Mouse (Mus musculus): ENCODE data around the gene Trappc6a. TPM values are rescaled to one million over a fixed set of nuclear protein-coding genes. Genes with fewer than 3 reads are reported as not detected.

The Trappc6a gene
- polyA plus RNA-seq, 2 experiments, result 58.0 to 79.8 TPM

DNA sequence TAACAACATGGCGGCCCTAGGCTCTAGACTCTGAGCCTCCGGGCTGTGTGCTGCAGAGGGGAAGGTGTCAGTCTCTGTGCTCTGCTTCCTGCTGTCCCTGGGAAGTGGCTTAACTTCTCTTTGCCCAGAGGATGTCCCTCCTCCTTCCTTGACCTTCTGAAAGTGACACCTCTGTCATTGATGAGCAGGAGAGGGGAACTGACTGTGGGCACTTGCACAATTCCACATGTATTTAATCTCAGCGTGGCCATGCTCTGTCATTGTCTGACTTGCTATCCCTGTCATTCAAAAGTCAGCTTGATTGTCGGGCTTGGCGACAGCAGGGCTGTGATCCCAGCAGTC lies 12.0 kb upstream of the Trappc6a start:
- H3K4me2 ChIP-seq (replicated peaks; ENCODE audit: low read depth, low read length, severe bottlenecking), result no peak overlapping the region
- H3K27me3 ChIP-seq (ENCODE audit: control insufficient read depth, insufficient read depth, low read length), result peaks cover 12% of the 10 kb centered on the region
- ATAC-seq (ENCODE audit: low FRiP score, low read depth) (no peak), DNase-seq (ENCODE audit: low spot score) (no peak)
- no peak overlapping the region for H3K4me3 ChIP-seq (replicated peaks; ENCODE audit: low read length)
- WGBS, result 75% methylated on average over 5 of the region's 5 CpGs
- no peaks in the 10 kb centered on the region for H3K9me3 ChIP-seq (ENCODE audit: control insufficient read depth, low read length)
- no peak overlapping the region for H3K9ac ChIP-seq (ENCODE audit: low read depth, low read length, severe bottlenecking)
- peaks cover 5% of the 10 kb centered on the region; the same call in 1 of the 2 replicates for H3K4me1 ChIP-seq (ENCODE audit: control insufficient read depth, insufficient read depth, low read length)
- no peak for TF ChIP-seq POLR2A (IDR thresholded peaks at IDR 0.05; ENCODE audit: borderline replicate concordance, extremely low read depth, insufficient read depth, insufficient read length)
- no peak overlapping the region for H3K27ac ChIP-seq (replicated peaks; ENCODE audit: low read depth, low read length)
- H3K36me3 ChIP-seq (ENCODE audit: control insufficient read depth, insufficient read depth, low read length), result no peaks in the 10 kb centered on the region

DNA sequence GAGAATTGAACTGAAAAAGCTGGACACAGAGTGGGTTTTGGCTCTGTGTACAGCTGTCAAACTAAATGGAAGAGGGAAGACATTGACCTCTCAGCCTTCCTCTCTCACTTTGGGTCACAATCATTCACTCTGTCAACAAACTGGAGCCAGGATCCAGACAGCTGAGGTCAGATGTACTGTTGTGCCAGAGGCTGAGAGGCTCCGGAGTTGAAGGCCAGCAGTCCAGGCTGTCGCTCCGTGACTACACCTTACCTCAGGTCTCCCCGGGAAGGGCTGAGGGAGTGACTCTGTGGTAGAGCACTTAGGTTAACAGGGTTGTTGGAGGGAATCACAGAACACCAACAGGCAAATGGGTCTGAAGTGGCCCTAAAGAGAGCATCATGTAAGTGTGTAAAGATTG lies 9.9 kb upstream of the Trappc6a start:
- Histone ChIP-seq H3K36me3 (ENCODE audit: control insufficient read depth, insufficient read depth, low read length) (no peaks in the 10 kb centered on the region), H3K4me3 (replicated peaks; ENCODE audit: low read length) (no peak overlapping the region), H3K4me2 (replicated peaks; ENCODE audit: low read depth, low read length, severe bottlenecking) (no peak overlapping the region), H3K9ac (ENCODE audit: low read depth, low read length, severe bottlenecking) (no peak overlapping the region), H3K4me1 (ENCODE audit: control insufficient read depth, insufficient read depth, low read length) (no peaks in the 10 kb centered on the region), H3K27me3 (ENCODE audit: control insufficient read depth, insufficient read depth, low read length) (no peaks in the 10 kb centered on the region), H3K9me3 (ENCODE audit: control insufficient read depth, low read length) (no peaks in the 10 kb centered on the region), H3K27ac (replicated peaks; ENCODE audit: low read depth, low read length) (no peak overlapping the region)
- DNase-seq (ENCODE audit: low spot score) (no peak), ATAC-seq (ENCODE audit: low FRiP score, low read depth) (no peak)
- no peak for TF ChIP-seq POLR2A (IDR thresholded peaks at IDR 0.05; ENCODE audit: borderline replicate concordance, extremely low read depth, insufficient read depth, insufficient read length)
- 78% methylated on average over 4 of the region's 4 CpGs for WGBS

DNA sequence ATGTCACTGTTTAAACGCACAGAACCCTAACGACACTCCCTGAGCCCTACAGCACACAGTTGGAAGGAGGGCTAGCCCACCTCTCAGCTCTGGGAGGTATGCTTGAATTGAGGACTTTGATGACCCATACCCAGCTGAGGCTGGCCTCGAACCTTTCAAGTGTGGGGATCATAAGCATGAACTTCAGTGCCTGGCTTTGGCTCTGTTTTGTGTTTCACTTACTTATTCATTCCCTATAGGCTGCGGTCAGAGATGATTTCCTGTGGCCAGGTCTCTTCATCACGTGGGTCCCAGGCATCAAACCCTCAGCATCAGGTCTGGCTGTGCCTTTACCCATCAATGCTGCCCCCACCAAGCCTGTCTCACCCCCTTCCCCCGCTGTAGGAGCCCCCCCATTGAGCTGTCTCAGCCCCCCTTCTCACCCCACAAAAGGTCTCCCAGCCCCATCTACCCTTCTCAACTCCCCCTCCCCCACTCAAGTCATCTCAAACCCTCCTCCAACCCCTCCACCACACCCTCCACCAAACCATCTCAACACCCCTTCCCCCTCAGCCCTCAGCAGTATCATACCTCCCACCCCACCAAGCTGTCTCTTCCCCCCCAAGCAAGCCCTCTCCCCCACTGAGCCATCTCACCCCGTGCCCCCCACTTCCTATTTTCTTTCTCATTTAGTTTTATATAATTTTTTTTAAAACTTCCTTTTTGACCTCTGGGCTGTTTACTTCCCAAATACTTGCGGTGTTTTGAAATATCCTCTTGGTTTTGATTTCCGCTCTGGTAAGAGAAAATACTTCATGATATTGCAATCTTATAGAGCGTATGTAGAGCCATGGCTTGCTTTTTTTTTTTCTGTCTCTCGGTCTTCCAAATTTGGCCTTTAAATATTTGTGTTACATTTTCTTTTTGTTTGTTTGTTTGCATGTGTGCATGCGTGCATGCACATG lies 7.5 kb upstream of the Trappc6a start:
- H3K4me2 ChIP-seq (replicated peaks; ENCODE audit: low read depth, low read length, severe bottlenecking), result no peak overlapping the region
- no peaks in the 10 kb centered on the region for H3K27me3 ChIP-seq (ENCODE audit: control insufficient read depth, insufficient read depth, low read length)
- no peaks in the 10 kb centered on the region for H3K36me3 ChIP-seq (ENCODE audit: control insufficient read depth, insufficient read depth, low read length)
- TF ChIP-seq POLR2A (IDR thresholded peaks at IDR 0.05; ENCODE audit: borderline replicate concordance, extremely low read depth, insufficient read depth, insufficient read length), result no peak
- H3K27ac ChIP-seq (replicated peaks; ENCODE audit: low read depth, low read length), result no peak overlapping the region
- no peak overlapping the region for H3K4me3 ChIP-seq (replicated peaks; ENCODE audit: low read length)
- H3K9ac ChIP-seq (ENCODE audit: low read depth, low read length, severe bottlenecking), result no peak overlapping the region
- WGBS, result 73% methylated on average over 12 of the region's 12 CpGs
- no peaks in the 10 kb centered on the region for H3K4me1 ChIP-seq (ENCODE audit: control insufficient read depth, insufficient read depth, low read length)
- DNase-seq (ENCODE audit: low spot score) (no peak), ATAC-seq (ENCODE audit: low FRiP score, low read depth) (no peak)
- H3K9me3 ChIP-seq (ENCODE audit: control insufficient read depth, low read length), result no peaks in the 10 kb centered on the region

DNA sequence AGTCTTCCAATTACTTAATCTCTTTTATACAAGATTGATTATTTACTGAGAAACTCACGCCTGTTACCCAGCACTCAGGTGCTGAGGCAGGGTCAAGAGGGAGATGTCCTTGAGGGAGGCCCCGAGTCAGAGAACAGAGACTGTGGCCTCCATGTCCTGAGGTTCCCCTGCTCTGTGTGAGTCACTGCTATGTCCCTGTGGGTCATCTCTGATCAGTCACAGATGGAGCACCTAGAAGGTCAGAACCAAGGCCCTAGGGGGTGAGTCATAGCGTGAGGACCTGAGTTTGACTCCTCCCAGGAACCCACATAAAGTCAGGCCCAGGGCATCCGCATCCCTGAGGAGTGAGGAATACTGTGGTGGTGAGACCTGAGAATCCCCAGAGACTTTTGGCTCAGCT lies 6.5 kb upstream of the Trappc6a start:
- TF ChIP-seq POLR2A (IDR thresholded peaks at IDR 0.05; ENCODE audit: borderline replicate concordance, extremely low read depth, insufficient read depth, insufficient read length), result no peak
- no peak for ATAC-seq (ENCODE audit: low FRiP score, low read depth)
- DNase-seq (ENCODE audit: low spot score), result no peak
- H3K4me3 ChIP-seq (replicated peaks; ENCODE audit: low read length), result no peak overlapping the region
- H3K27me3 ChIP-seq (ENCODE audit: control insufficient read depth, insufficient read depth, low read length), result no peaks in the 10 kb centered on the region
- no peaks in the 10 kb centered on the region for H3K9me3 ChIP-seq (ENCODE audit: control insufficient read depth, low read length)
- H3K4me1 ChIP-seq (ENCODE audit: control insufficient read depth, insufficient read depth, low read length), result no peaks in the 10 kb centered on the region
- no peak overlapping the region for H3K9ac ChIP-seq (ENCODE audit: low read depth, low read length, severe bottlenecking)
- no peaks in the 10 kb centered on the region for H3K36me3 ChIP-seq (ENCODE audit: control insufficient read depth, insufficient read depth, low read length)
- 75% methylated on average over 4 of the region's 4 CpGs for WGBS
- H3K27ac ChIP-seq (replicated peaks; ENCODE audit: low read depth, low read length), result no peak overlapping the region
- H3K4me2 ChIP-seq (replicated peaks; ENCODE audit: low read depth, low read length, severe bottlenecking), result no peak overlapping the region

DNA sequence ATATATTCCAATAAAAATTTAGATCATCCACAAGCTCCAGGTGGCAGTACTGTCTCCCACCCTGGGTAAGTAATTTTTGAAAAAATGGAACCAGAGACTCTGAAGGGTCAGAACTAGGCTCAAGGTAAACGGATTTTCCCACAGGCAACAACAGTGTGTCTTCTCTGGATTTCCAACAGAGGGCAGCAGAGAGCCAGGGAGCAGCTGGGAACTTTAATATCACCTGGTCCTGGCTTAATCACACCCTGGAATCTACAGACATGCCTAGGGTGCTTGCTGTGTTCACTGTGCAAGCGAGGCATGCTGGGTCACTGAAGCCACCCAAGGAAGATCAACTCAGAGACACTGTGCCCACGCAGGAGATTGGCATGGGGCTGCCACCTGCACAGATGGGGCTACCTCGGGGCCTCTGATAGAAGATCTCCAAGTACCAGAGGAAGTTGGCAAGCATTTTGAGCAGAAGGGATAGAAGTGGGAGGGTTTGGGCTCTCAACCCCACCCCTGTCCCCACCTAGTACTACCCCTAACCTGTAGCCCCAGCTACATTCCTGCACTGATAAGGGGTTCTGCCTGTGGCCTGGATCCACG lies 4.6 kb upstream of the Trappc6a start:
- TF ChIP-seq POLR2A (IDR thresholded peaks at IDR 0.05; ENCODE audit: borderline replicate concordance, extremely low read depth, insufficient read depth, insufficient read length), result no peak
- H3K4me3 ChIP-seq (replicated peaks; ENCODE audit: low read length), result no peak overlapping the region
- WGBS, result 38% methylated on average over 5 of the region's 5 CpGs
- no peaks in the 10 kb centered on the region for H3K9me3 ChIP-seq (ENCODE audit: control insufficient read depth, low read length)
- no peaks in the 10 kb centered on the region for H3K36me3 ChIP-seq (ENCODE audit: control insufficient read depth, insufficient read depth, low read length)
- ATAC-seq (ENCODE audit: low FRiP score, low read depth) (no peak), DNase-seq (ENCODE audit: low spot score) (peak; percentile 65)
- peaks cover 4% of the 10 kb centered on the region for H3K4me1 ChIP-seq (ENCODE audit: control insufficient read depth, insufficient read depth, low read length)
- no peak overlapping the region for H3K27ac ChIP-seq (replicated peaks; ENCODE audit: low read depth, low read length)
- H3K9ac ChIP-seq (ENCODE audit: low read depth, low read length, severe bottlenecking), result no peak overlapping the region
- H3K27me3 ChIP-seq (ENCODE audit: control insufficient read depth, insufficient read depth, low read length), result no peaks in the 10 kb centered on the region
- H3K4me2 ChIP-seq (replicated peaks; ENCODE audit: low read depth, low read length, severe bottlenecking), result no peak overlapping the region

Measured in limb, embryonic 14.5 days (tissue).